Mouse (Mus musculus): ENCODE data around the gene Corin.

Gene Corin

GRCm38 (mm10) chr5:72503531-72504523 lies at the start of gene Corin:
Corin (minus strand) TSS chr5:72504473.
- no peak for DNase-seq

- DNase-seq = no peak
Measured at GRCm38 (mm10) chr5:72551209-72551608, 46.9 kb upstream of the Corin start.

GRCm38 (mm10) chr5:72528896-72529295 lies 24.6 kb upstream of the Corin start:
- DNase-seq = no peak

- DNase-seq = no peak
Measured at GRCm38 (mm10) chr5:72513808-72514207, 9.5 kb upstream of the Corin start.

GRCm38 (mm10) chr5:72505740-72506139 lies 1.5 kb upstream of the Corin start:
- DNase-seq = peak; percentile 22

- DNase-seq = no peak
Measured at GRCm38 (mm10) chr5:72502778-72503177, 1.5 kb downstream of the Corin start.

- DNase-seq = no peak
Measured at GRCm38 (mm10) chr5:72501763-72502162, 2.5 kb downstream of the Corin start.

GRCm38 (mm10) chr5:72498271-72498670 lies 6.0 kb downstream of the Corin start:
- no peak for DNase-seq

- DNase-seq = no peak
Measured at GRCm38 (mm10) chr5:72496756-72497155, 7.5 kb downstream of the Corin start.

- DNase-seq = no peak
Measured at GRCm38 (mm10) chr5:72493906-72494305, 10.4 kb downstream of the Corin start.

- no peak for DNase-seq
Measured at GRCm38 (mm10) chr5:72491232-72491631, 13.0 kb downstream of the Corin start.

GRCm38 (mm10) chr5:72480456-72480855 lies 23.8 kb downstream of the Corin start:
- no peak for DNase-seq

- no peak for DNase-seq
Measured at GRCm38 (mm10) chr5:72472317-72473009, 31.8 kb downstream of the Corin start.

- DNase-seq = no peak
Measured at GRCm38 (mm10) chr5:72471746-72472145, 32.5 kb downstream of the Corin start.

GRCm38 (mm10) chr5:72464932-72465331 lies 39.3 kb downstream of the Corin start:
- DNase-seq = no peak

GRCm38 (mm10) chr5:72459374-72460112 lies 44.7 kb downstream of the Corin start:
- no peak for DNase-seq

GRCm38 (mm10) chr5:72453690-72454089 lies 50.6 kb downstream of the Corin start:
- DNase-seq = no peak

- no peak for DNase-seq
Measured at GRCm38 (mm10) chr5:72453176-72453575, 51.1 kb downstream of the Corin start.

- no peak for DNase-seq
Measured at GRCm38 (mm10) chr5:72452750-72453149, 51.5 kb downstream of the Corin start.

- no peak for DNase-seq
Measured at GRCm38 (mm10) chr5:72448846-72449245, 55.4 kb downstream of the Corin start.

- no peak for DNase-seq
Measured at GRCm38 (mm10) chr5:72446104-72446503, 58.2 kb downstream of the Corin start.

- DNase-seq = no peak
Measured at GRCm38 (mm10) chr5:72443946-72444345, 60.3 kb downstream of the Corin start.

- DNase-seq = no peak
Measured at GRCm38 (mm10) chr5:72443007-72443406, 61.3 kb downstream of the Corin start.
